Mouse (Mus musculus) E14TG2a.4 (cell line): ENCODE data around the gene Mfsd11.

ENCODE experiments used
- CTCF ChIP-seq: conservative IDR thresholded peaks from 2 replicates; pipeline ENCODE4 v1.5.1; 2014; ENCODE audit warnings: low read length
- NANOG ChIP-seq: IDR thresholded peaks from 2 replicates; pipeline ENCODE4 v1.6.1; 2014; ENCODE audit warnings: borderline replicate concordance, low read length, mixed read lengths
- POU5F1 ChIP-seq: IDR thresholded peaks from 2 replicates; pipeline ENCODE4 v1.6.1; 2014; ENCODE audit warnings: low read length, borderline replicate concordance

DNA sequence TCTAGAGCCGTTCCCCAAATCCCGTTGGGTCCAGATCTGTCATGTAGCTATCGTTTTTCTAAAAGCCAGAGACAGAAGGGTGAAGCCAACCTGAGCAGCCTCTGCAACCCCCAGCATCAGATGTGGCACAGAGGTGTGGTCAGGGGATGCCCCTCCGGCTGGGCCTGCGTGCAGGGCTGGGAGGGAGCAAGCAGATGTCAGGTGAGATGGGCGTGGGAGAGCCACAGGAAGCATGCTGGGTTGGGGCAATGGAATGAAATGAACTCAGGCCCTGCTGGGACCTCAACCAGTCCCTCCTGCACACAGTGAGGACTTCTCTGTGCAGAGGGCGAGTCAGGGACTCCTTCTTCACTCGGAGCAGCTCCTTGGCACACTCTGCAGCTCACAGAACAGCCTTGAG is 42.7 kb upstream of the Mfsd11 start:
- TF ChIP-seq CTCF (no peak), NANOG (no peak), POU5F1 (no peak)
